Mouse (Mus musculus) kidney, postnatal 0 days (tissue): ENCODE measurements around the gene Fam69b. TPM values are rescaled to one million over a fixed set of nuclear protein-coding genes. Genes with fewer than 3 reads are reported as not detected.

Experiments
- ATAC-seq: fragments of 200-750 bp; cut with Nextera tagmentation; replicated peaks from 2 replicates; pipeline ENCODE4 v1.8.0; 2017; ENCODE audit warnings: low read depth, moderate number of reproducible peaks, moderate TSS enrichment, moderate library complexity; ENCODE audit not compliant: low FRiP score
- DNase-seq: peaks from one replicate; pipeline ENCODE4 v3.0.0-alpha.2; 2016; ENCODE audit warnings: low spot score
- H3K27ac ChIP-seq: fragments of 300-500 bp; sonication (generic); 2 replicates; pipeline ENCODE4 v1.5.1; 2014; ENCODE audit warnings: mild to moderate bottlenecking
- H3K27me3 ChIP-seq: fragments of 300-500 bp; sonication (generic); 2 replicates; pipeline ENCODE4 v1.6.1; 2014; ENCODE audit warnings: low read length, mixed read lengths; ENCODE audit not compliant: insufficient read depth
- H3K36me3 ChIP-seq: fragments of 300-500 bp; sonication (generic); 2 replicates; pipeline ENCODE4 v1.6.1; 2014; ENCODE audit warnings: low read length, mixed read lengths; ENCODE audit not compliant: insufficient read depth
- H3K4me1 ChIP-seq: fragments of 300-500 bp; sonication (generic); replicated peaks from 2 replicates; pipeline ENCODE4 v1.6.1; 2014; ENCODE audit warnings: antibody characterized with exemption, low read length, mixed read lengths; ENCODE audit not compliant: insufficient read depth
- H3K4me2 ChIP-seq: fragments of 300-500 bp; sonication (generic); 2 replicates; pipeline ENCODE4 v1.6.1; 2014; ENCODE audit warnings: mild to moderate bottlenecking, low read length, moderate library complexity, mixed read lengths
- H3K4me3 ChIP-seq: fragments of 300-500 bp; sonication (generic); replicated peaks from 2 replicates; pipeline ENCODE4 v1.5.1; 2014; ENCODE audit warnings: low read depth, low read length
- H3K9ac ChIP-seq: fragments of 300-500 bp; sonication (generic); 2 replicates; pipeline ENCODE4 v1.6.1; 2014; ENCODE audit warnings: low read depth, low read length
- H3K9me3 ChIP-seq: fragments of 300-500 bp; sonication (generic); replicated peaks from 2 replicates; pipeline ENCODE4 v1.6.1; 2016; ENCODE audit warnings: low read length, inconsistent platforms, mixed read lengths
- CTCF ChIP-seq: IDR thresholded peaks from 2 replicates; pipeline ENCODE4 v1.5.1; 2016; ENCODE audit warnings: antibody characterized with exemption, low read depth, mild to moderate bottlenecking, moderate library complexity
- WGBS: fragments of 180-500 bp; shearing (Covaris S2); extraction: QIAGEN DNeasy Blood & Tissue Kit; methylation state at CpG from one replicate; pipeline ENCODE4 v1.1.7; 2014; 5-methylcytosine and 5-hydroxymethylcytosine counted together
- polyA plus RNA-seq: library from polyadenylated mRNA; unstranded; fragments of >200 nt; fragmentation: Nextera tagmentation; extraction: Ambion mirVana; gene quantifications from 2 replicates; pipeline ENCODE4 v1.2.1, GENCODE M21; 2015

The Fam69b gene
- polyA plus RNA-seq, 1 experiment from 2014 or later = 29.5 TPM

GRCm38 (mm10) chr2:26601595-26601994 lies 26.7 kb upstream of the Fam69b start:
- Histone ChIP-seq H3K4me1 (peaks cover 9% of the 10 kb centered on the region; the same call in 1 of the 2 replicates), H3K27ac (no peak overlapping the region), H3K9ac (no peak overlapping the region), H3K4me3 (no peak overlapping the region), H3K9me3 (no peaks in the 10 kb centered on the region), H3K36me3 (0 out of 2 replicates have a peak, but pooled peaks cover 3% of the 10 kb centered on the region), H3K4me2 (no peak overlapping the region), H3K27me3 (no peaks in the 10 kb centered on the region)
- no peak for ATAC-seq
- WGBS = 82% methylated on average over 1 of the region's 1 CpGs
- no peak for TF ChIP-seq CTCF
- DNase-seq = no peak

GRCm38 (mm10) chr2:26602631-26603030 lies 25.6 kb upstream of the Fam69b start:
- ATAC-seq = no peak
- no peak for TF ChIP-seq CTCF
- no peak for DNase-seq
- 89% methylated on average over 5 of the region's 5 CpGs for WGBS
- Histone ChIP-seq H3K36me3 (no peaks in the 10 kb centered on the region), H3K9me3 (no peaks in the 10 kb centered on the region), H3K27ac (no peak overlapping the region), H3K9ac (no peak overlapping the region), H3K27me3 (no peaks in the 10 kb centered on the region), H3K4me2 (peak overlapping the region; percentile 63), H3K4me1 (peaks cover 9% of the 10 kb centered on the region; the same call in 1 of the 2 replicates), H3K4me3 (peak overlapping the region; percentile 56; the same call in 1 of the 2 replicates)

- Histone ChIP-seq H3K4me2 (peak overlapping the region; percentile 63), H3K36me3 (no peaks in the 10 kb centered on the region), H3K27me3 (no peaks in the 10 kb centered on the region), H3K9me3 (no peaks in the 10 kb centered on the region), H3K4me1 (peaks cover 9% of the 10 kb centered on the region; the same call in 1 of the 2 replicates), H3K9ac (peak overlapping the region; percentile 70), H3K4me3 (peak overlapping the region; percentile 56), H3K27ac (peak overlapping the region; percentile 81; the same call in 1 of the 2 replicates)
- WGBS = 1% methylated on average over 6 of the region's 6 CpGs
- DNase-seq (no peak), ATAC-seq (no peak)
- no peak for TF ChIP-seq CTCF
These were observed 25.1 kb upstream of the Fam69b start for GRCm38 (mm10) chr2:26603159-26603558.

GRCm38 (mm10) chr2:26603720-26604671 lies 24.3 kb upstream of the Fam69b start, which contains the start of gene Agpat2:
Agpat2 (minus strand) TSS chr2:26604417.
- peak within 1 kb of the TSS; percentile 70 for H3K9ac ChIP-seq
- H3K27ac ChIP-seq = peak within 1 kb of the TSS; percentile 81
- no peaks in the 10 kb centered on the region for H3K36me3 ChIP-seq
- no peaks in the 10 kb centered on the region for H3K27me3 ChIP-seq
- H3K9me3 ChIP-seq = no peaks in the 10 kb centered on the region
- WGBS = under 1% methylated on average over 86 of the region's 103 CpGs
- peak; percentile 55 for TF ChIP-seq CTCF
- DNase-seq = peak; percentile 85
- H3K4me3 ChIP-seq = peak within 1 kb of the TSS; percentile 56
- peak within 1 kb of the TSS; percentile 63 for H3K4me2 ChIP-seq
- ATAC-seq = peak; percentile 82
- H3K4me1 ChIP-seq = peaks cover 9% of the 10 kb centered on the region; the same call in 1 of the 2 replicates

GRCm38 (mm10) chr2:26605331-26605730 lies 22.9 kb upstream of the Fam69b start:
- no peaks in the 10 kb centered on the region for H3K9me3 ChIP-seq
- ATAC-seq = no peak
- no peak overlapping the region for H3K9ac ChIP-seq
- H3K36me3 ChIP-seq = no peaks in the 10 kb centered on the region
- TF ChIP-seq CTCF = no peak
- H3K27me3 ChIP-seq = no peaks in the 10 kb centered on the region
- DNase-seq = no peak
- no peak overlapping the region for H3K27ac ChIP-seq
- 77% methylated on average over 7 of the region's 8 CpGs for WGBS
- H3K4me3 ChIP-seq = no peak overlapping the region
- H3K4me2 ChIP-seq = no peak overlapping the region
- H3K4me1 ChIP-seq = peaks cover 6% of the 10 kb centered on the region; the same call in 1 of the 2 replicates

GRCm38 (mm10) chr2:26606579-26606978 lies 21.7 kb upstream of the Fam69b start:
- H3K27ac ChIP-seq = no peak overlapping the region; the same call in none of the 2 replicates
- DNase-seq = no peak

More at GRCm38 (mm10) chr2:26606579-26606978, 21.7 kb upstream of the Fam69b start:
- Histone ChIP-seq H3K27me3 (no peaks in the 10 kb centered on the region), H3K4me3 (no peak overlapping the region), H3K4me2 (no peak overlapping the region), H3K4me1 (peaks cover 5% of the 10 kb centered on the region; the same call in 1 of the 2 replicates), H3K36me3 (no peaks in the 10 kb centered on the region), H3K9ac (no peak overlapping the region), H3K9me3 (no peaks in the 10 kb centered on the region)
- 71% methylated on average over 3 of the region's 3 CpGs for whole genome bisulfite sequencing
- no peak for ATAC-seq
- no peak for TF ChIP-seq CTCF
